Mouse (Mus musculus) thymus, postnatal 10 days (tissue): ENCODE data around the gene Atp6v0e.

Experiments used
- DNase-seq, 2 experiments: peaks; one replicate each; pipeline ENCODE4 v3.0.0; 2021; ENCODE audit warnings: low spot score in 2 of 2

The Atp6v0e gene

GRCm38 (mm10) chr17:26686334-26687000 lies 23.4 kb downstream of the Atp6v0e start:
- DNase-seq, result no peak

- no peak for DNase-seq
Observed at GRCm38 (mm10) chr17:26688795-26689735, 26.0 kb downstream of the Atp6v0e start.

GRCm38 (mm10) chr17:26689810-26690209 lies 26.8 kb downstream of the Atp6v0e start:
- no peak for DNase-seq

GRCm38 (mm10) chr17:26690236-26690635 lies 27.2 kb downstream of the Atp6v0e start:
- DNase-seq, result no peak

- no peak for DNase-seq
Observed at GRCm38 (mm10) chr17:26691110-26691509, 28.1 kb downstream of the Atp6v0e start.

- DNase-seq, result no peak
Observed at GRCm38 (mm10) chr17:26693424-26693823, 30.4 kb downstream of the Atp6v0e start.

GRCm38 (mm10) chr17:26694171-26694570 lies 31.1 kb downstream of the Atp6v0e start:
- no peak for DNase-seq

- DNase-seq, result no peak
Observed at GRCm38 (mm10) chr17:26695193-26695592, 32.2 kb downstream of the Atp6v0e start.

- peak in 1 of 2 experiments; percentile 8 for DNase-seq
Observed at GRCm38 (mm10) chr17:26698846-26699245, 35.8 kb downstream of the Atp6v0e start.

- DNase-seq, result no peak
Observed at GRCm38 (mm10) chr17:26699819-26700616, 37.0 kb downstream of the Atp6v0e start.

GRCm38 (mm10) chr17:26701565-26701964 lies 38.5 kb downstream of the Atp6v0e start:
- no peak for DNase-seq

GRCm38 (mm10) chr17:26702621-26703020 lies 39.6 kb downstream of the Atp6v0e start:
- no peak for DNase-seq

- no peak for DNase-seq
Observed at GRCm38 (mm10) chr17:26703671-26704070, 40.6 kb downstream of the Atp6v0e start.

GRCm38 (mm10) chr17:26705463-26706359 lies 42.7 kb downstream of the Atp6v0e start:
- DNase-seq, result no peak

GRCm38 (mm10) chr17:26707066-26707465 lies 44.0 kb downstream of the Atp6v0e start:
- no peak for DNase-seq

GRCm38 (mm10) chr17:26708499-26708898 lies 45.5 kb downstream of the Atp6v0e start:
- DNase-seq, result no peak

GRCm38 (mm10) chr17:26708993-26709590 lies 46.1 kb downstream of the Atp6v0e start:
- no peak for DNase-seq

- no peak for DNase-seq
Observed at GRCm38 (mm10) chr17:26710049-26710448, 47.0 kb downstream of the Atp6v0e start.

- DNase-seq, result peak; percentile 98 to 100
Observed at GRCm38 (mm10) chr17:26715271-26715758, 52.3 kb downstream of the Atp6v0e start, which contains the start of gene Crebrf. Crebrf (plus strand) TSS chr17:26715650.
